Mouse (Mus musculus): ENCODE results near the gene Tnfrsf1a. TPM values are rescaled to one million over a fixed set of nuclear protein-coding genes. Genes with fewer than 3 reads are reported as not detected.
"Not testable (repeated sequence)": the region's sequence is repeated elsewhere in the genome, so short reads cannot be mapped to it uniquely, and the experiment has no call there.

Tnfrsf1a gene
- total RNA-seq (2018; cell fraction: chromatin; rRNA removed) = 10 to 100 TPM; 29.7 to 99.0 (median 73.5) TPM
- total RNA-seq (2018; cell fraction: cytosol; rRNA removed) = 100 to 1,000 TPM; 110 to 188 (median 152) TPM
- total RNA-seq (2018; cell fraction: nucleus; rRNA removed) = 100 to 1,000 TPM in 20 of 26 experiments, 10 to 100 TPM in 6; 88.2 to 190 (median 134) TPM
- 140 to 157 TPM (median 155 TPM) in 3 replicates for polyA plus RNA-seq (2018)

DNA sequence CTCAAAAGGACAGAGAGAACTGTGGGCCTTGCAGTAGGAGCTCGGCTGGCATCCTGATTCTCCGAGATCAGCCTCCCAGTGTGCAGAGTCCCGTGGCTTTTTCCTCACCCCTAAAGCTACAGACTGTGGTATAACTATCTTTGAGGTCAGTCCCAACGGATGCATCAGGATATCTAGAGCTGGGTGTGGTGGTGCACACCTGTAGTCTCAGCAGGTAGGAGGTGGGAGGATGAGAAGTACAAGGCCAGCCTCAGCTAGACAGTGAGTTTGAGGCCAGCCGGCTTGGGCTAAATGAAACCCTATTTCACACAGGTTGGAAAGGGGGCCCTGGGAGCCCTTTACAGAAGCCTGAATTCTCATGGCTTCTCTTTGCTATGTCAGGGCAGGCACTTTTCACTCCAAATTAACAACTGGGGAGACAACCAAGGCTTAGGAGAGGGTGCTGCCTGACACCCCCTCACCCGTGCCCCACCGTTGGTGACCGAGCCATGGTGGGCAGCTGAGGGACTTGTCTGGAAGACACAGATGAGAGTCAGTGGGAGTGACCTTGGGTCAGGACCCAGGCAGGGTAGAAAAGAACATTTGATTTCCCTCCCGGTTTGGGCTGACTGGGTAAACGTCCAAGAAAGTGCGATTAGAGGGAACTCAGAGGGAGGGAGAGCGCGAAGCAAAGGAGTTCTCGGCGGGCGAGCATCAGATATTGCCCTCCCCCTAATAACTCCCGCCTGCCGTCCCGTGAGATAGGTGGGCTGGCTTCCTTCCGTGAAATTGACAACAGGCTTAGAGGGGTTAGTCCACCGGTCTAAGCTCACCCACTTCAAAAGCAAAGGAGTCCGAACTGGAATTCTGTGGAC lies at the start of gene Tnfrsf1a:
TSS of gene Tnfrsf1a (plus strand) at position 642 of the 854 bp plus-strand sequence.
- Histone ChIP-seq H3K36me3 (ENCODE audit: inconsistent target) (no peaks in the 10 kb centered on the region), H3K27ac (peak within 1 kb of the TSS; percentile 98), H3K4me3 (ENCODE audit: inconsistent target) (peak within 1 kb of the TSS; percentile 98), H3K79me2 (ENCODE audit: inconsistent target) (peaks cover 47% of the 10 kb centered on the region)
- 20% methylated on average over 22 of the region's 22 CpGs for WGBS (ENCODE audit: missing documents)

DNA sequence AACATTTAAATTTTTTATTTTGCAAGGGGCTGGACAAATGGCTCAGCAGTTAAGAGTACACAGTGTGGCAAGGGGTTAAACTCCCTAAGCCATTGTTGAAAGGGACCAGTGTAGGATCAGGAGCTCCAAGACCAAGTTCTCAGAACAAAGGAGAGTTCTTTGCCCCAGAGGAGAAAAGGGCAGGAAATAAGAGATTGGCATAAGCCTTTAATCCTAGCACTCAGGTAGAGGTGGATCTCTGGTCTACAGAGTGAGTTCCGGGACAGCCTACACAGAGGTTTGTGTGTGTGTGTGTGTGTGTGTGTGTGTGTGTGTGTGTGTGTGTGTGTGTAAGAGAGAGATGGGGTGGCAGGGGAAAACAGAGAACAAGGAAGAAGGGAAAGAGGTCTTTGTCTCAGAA lies 48.2 kb upstream of the Tnfrsf1a start:
- Histone ChIP-seq H3K27ac (no peak overlapping the region), H3K4me3 (ENCODE audit: inconsistent target) (no peak overlapping the region), H3K79me2 (ENCODE audit: inconsistent target) (no peaks in the 10 kb centered on the region), H3K36me3 (ENCODE audit: inconsistent target) (no peaks in the 10 kb centered on the region)
- WGBS (ENCODE audit: missing documents) = 100% methylated on average over 1 of the region's 1 CpGs

DNA sequence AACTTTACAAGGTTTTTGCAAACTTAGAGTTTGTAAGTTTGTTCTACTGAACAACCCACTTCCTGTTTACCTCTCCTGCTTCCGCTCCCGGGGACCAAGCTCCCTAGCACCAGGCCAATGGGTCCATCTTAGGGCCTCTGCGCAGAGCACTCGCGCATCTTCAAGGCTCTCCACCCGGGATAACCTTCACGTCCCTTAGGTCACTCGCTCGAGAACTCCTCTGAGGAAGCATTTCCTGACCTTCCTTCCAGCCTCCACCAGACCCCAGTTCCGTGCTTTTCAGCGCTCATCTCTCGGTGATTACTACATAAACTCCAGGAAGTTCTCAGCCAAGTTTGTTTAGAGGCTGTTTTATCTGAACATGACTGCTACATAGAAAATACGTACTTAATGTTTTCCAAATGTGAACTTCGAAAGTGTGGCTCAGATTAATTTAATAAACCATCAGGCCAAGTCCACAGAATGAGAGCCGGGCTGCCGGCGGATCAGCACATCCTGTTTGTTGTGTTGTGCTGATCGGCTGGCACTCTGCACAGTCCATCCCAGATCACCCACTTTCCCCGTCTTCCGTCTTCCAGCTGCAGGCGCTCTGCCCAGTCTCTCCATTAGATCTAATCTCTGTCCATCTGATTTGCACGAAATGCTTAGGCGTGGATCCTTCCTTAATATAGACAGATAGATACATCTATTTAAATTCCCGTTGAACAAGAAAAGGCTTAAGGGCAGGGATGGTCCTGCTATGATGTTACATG lies 46.8 kb upstream of the Tnfrsf1a start:
- Histone ChIP-seq H3K4me3 (ENCODE audit: inconsistent target) (no peak overlapping the region), H3K79me2 (ENCODE audit: inconsistent target) (no peaks in the 10 kb centered on the region), H3K36me3 (ENCODE audit: inconsistent target) (peaks cover 13% of the 10 kb centered on the region), H3K27ac (no peak overlapping the region)
- WGBS (ENCODE audit: missing documents) = 86% methylated on average over 24 of the region's 24 CpGs

- peaks cover 18% of the 10 kb centered on the region for H3K36me3 ChIP-seq (ENCODE audit: inconsistent target)
- H3K79me2 ChIP-seq (ENCODE audit: inconsistent target) = no peaks in the 10 kb centered on the region
- 100% methylated on average over 4 of the region's 4 CpGs for WGBS (ENCODE audit: missing documents)
- no peak overlapping the region for H3K4me3 ChIP-seq (ENCODE audit: inconsistent target)
- H3K27ac ChIP-seq = no peak overlapping the region
Measured at GRCm38 (mm10) chr6:125303242-125303641, 45.9 kb upstream of the Tnfrsf1a start.

GRCm38 (mm10) chr6:125304408-125304807 lies 44.8 kb upstream of the Tnfrsf1a start:
- H3K4me3 ChIP-seq (ENCODE audit: inconsistent target); H3K27ac ChIP-seq; H3K79me2 ChIP-seq (ENCODE audit: inconsistent target): not testable (repeated sequence)
- WGBS (ENCODE audit: missing documents) = 92% methylated on average over 7 of the region's 7 CpGs
- H3K36me3 ChIP-seq (ENCODE audit: inconsistent target) = peaks cover 28% of the 10 kb centered on the region

- peaks cover 37% of the 10 kb centered on the region for H3K36me3 ChIP-seq (ENCODE audit: inconsistent target)
- no peak overlapping the region for H3K4me3 ChIP-seq (ENCODE audit: inconsistent target)
- WGBS (ENCODE audit: missing documents) = 87% methylated on average over 6 of the region's 6 CpGs
- H3K79me2 ChIP-seq (ENCODE audit: inconsistent target) = no peaks in the 10 kb centered on the region
- H3K27ac ChIP-seq = no peak overlapping the region
Measured at GRCm38 (mm10) chr6:125305465-125305864, 43.7 kb upstream of the Tnfrsf1a start.

GRCm38 (mm10) chr6:125307091-125307490 lies 42.1 kb upstream of the Tnfrsf1a start:
- Histone ChIP-seq H3K36me3 (ENCODE audit: inconsistent target) (peaks cover 51% of the 10 kb centered on the region), H3K27ac (no peak overlapping the region), H3K4me3 (ENCODE audit: inconsistent target) (no peak overlapping the region), H3K79me2 (ENCODE audit: inconsistent target) (peaks cover 3% of the 10 kb centered on the region)
- WGBS (ENCODE audit: missing documents) = 90% methylated on average over 5 of the region's 5 CpGs

DNA sequence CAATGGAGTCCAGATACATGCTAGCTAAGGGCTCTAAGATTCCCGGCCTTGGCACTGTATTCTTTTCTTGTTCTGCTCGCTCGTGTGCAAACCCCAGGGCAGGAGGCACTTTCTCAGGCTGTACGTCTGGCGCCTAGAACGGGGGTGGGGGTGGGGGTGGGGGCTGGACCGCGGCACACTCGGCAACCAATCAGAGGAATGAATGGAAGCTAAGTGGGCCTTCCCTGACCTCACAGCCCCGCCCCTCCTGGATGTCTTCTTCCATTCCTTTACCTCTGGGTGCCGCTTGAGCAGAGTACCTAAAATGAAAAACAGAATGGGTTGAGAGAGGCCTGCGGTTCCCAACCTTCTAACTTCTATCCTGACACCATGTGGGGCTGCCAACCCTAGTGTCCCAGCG lies 40.2 kb upstream of the Tnfrsf1a start:
- peaks cover 55% of the 10 kb centered on the region for H3K36me3 ChIP-seq (ENCODE audit: inconsistent target)
- WGBS (ENCODE audit: missing documents) = 92% methylated on average over 13 of the region's 13 CpGs
- H3K79me2 ChIP-seq (ENCODE audit: inconsistent target) = peaks cover 17% of the 10 kb centered on the region
- no peak overlapping the region for H3K4me3 ChIP-seq (ENCODE audit: inconsistent target)
- H3K27ac ChIP-seq = no peak overlapping the region

- 95% methylated on average over 4 of the region's 5 CpGs for WGBS (ENCODE audit: missing documents)
- H3K27ac ChIP-seq = no peak overlapping the region
- H3K79me2 ChIP-seq (ENCODE audit: inconsistent target) = peaks cover 22% of the 10 kb centered on the region
- H3K4me3 ChIP-seq (ENCODE audit: inconsistent target) = no peak overlapping the region
- H3K36me3 ChIP-seq (ENCODE audit: inconsistent target) = peaks cover 55% of the 10 kb centered on the region
Measured at GRCm38 (mm10) chr6:125309406-125309805, 39.8 kb upstream of the Tnfrsf1a start.

- peaks cover 44% of the 10 kb centered on the region for H3K36me3 ChIP-seq (ENCODE audit: inconsistent target)
Measured at GRCm38 (mm10) chr6:125312171-125312570, 37.0 kb upstream of the Tnfrsf1a start.

DNA sequence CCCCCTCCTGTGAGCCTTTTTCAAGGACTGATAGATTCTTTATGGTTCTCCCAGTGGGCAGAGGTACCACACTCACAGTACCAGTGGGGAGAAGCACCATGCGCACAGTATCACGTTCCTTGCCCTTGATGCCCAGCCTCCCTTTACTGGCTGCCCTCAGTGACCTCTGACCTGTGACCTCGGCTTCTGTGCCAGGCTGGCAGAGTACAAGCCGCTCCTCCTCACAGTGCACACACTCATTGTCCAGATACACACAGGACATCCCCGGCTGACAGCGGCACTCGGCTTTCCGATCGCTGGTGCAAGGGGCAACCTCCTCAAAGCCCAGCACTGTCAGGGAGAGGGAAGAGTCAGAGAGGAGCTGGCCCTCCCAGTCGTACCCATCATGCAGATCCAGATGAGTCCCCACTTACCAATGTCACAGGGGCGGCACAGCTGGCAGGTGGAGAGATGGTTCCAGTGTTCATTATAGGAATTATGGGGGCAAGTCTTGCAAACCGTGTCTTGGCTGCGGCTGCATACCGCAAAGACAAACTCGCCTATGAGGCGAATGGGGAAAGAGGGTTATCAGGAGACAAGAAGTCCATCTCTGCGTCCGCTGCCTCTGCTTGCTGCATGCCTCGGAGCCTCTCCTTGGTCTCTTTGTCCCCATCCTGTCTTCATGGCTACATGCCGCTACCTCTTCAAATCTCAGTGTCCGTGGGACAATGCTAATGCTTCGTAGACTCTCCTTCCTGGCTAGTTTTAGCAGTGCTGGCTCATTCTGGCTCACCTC lies 36.4 kb upstream of the Tnfrsf1a start:
- peaks cover 41% of the 10 kb centered on the region for H3K36me3 ChIP-seq (ENCODE audit: inconsistent target)
- H3K4me3 ChIP-seq (ENCODE audit: inconsistent target) = peak overlapping the region; percentile 69
- WGBS (ENCODE audit: missing documents) = 56% methylated on average over 22 of the region's 22 CpGs
- peaks cover 22% of the 10 kb centered on the region for H3K79me2 ChIP-seq (ENCODE audit: inconsistent target)
- peak overlapping the region; percentile 65 for H3K27ac ChIP-seq

More at GRCm38 (mm10) chr6:125312171-125312570, 37.0 kb upstream of the Tnfrsf1a start:
- H3K27ac ChIP-seq = no peak overlapping the region
- H3K4me3 ChIP-seq (ENCODE audit: inconsistent target) = no peak overlapping the region; the same call in 1 of the 2 replicates
- WGBS (ENCODE audit: missing documents) = 94% methylated on average over 8 of the region's 9 CpGs
- peaks cover 22% of the 10 kb centered on the region for H3K79me2 ChIP-seq (ENCODE audit: inconsistent target)

- Histone ChIP-seq H3K79me2 (ENCODE audit: inconsistent target) (peaks cover 22% of the 10 kb centered on the region), H3K36me3 (ENCODE audit: inconsistent target) (peaks cover 34% of the 10 kb centered on the region), H3K4me3 (ENCODE audit: inconsistent target) (peak within 1 kb of the TSS; percentile 69), H3K27ac (peak within 1 kb of the TSS; percentile 87)
- WGBS (ENCODE audit: missing documents) = under 1% methylated on average over 44 of the region's 46 CpGs
Measured at GRCm38 (mm10) chr6:125313546-125314230, 35.5 kb upstream of the Tnfrsf1a start, which contains the start of gene Ltbr. Gene Ltbr, minus strand, starts transcription at chr6:125313885.

DNA sequence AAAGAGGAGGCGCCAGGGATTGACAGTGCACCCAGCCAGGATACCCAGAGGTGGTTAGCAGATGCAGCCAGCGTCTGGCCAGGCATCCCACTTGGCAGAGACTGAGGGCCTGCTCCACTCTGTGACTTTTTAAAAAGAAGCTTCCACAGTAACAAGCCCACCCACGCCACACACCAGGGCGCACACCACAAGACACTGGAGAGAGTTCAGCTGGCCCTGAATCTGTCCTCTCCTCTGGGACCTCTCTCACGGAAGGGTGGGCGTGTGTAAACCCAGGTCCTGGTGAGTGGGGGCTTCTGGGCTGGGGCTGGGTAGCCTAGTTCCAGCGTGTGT lies 35.0 kb upstream of the Tnfrsf1a start:
- Histone ChIP-seq H3K4me3 (ENCODE audit: inconsistent target) (peak overlapping the region; percentile 38), H3K79me2 (ENCODE audit: inconsistent target) (peaks cover 22% of the 10 kb centered on the region), H3K36me3 (ENCODE audit: inconsistent target) (peaks cover 29% of the 10 kb centered on the region), H3K27ac (peak overlapping the region; percentile 87)
- WGBS (ENCODE audit: missing documents) = 57% methylated on average over 7 of the region's 7 CpGs
